Mouse (Mus musculus): ENCODE results near the gene Magix. TPM values are rescaled to one million over a fixed set of nuclear protein-coding genes. Genes with fewer than 3 reads are reported as not detected.
"Not testable (repeated sequence)": the region's sequence is repeated elsewhere in the genome, so short reads cannot be mapped to it uniquely, and the experiment has no call there.

Gene Magix
- polyA plus RNA-seq, 1 experiment from 2014 or later = not detected

- H3K27me3 ChIP-seq (ENCODE audit: control insufficient read depth, insufficient read depth, low read length) = no peaks in the 10 kb centered on the region
- no peaks in the 10 kb centered on the region for H3K9me3 ChIP-seq (ENCODE audit: control insufficient read depth, low read length)
- peak within 1 kb of the TSS; percentile 57 for H3K4me2 ChIP-seq (ENCODE audit: low read depth, low read length, severe bottlenecking)
- peak within 1 kb of the TSS; percentile 46 for H3K4me3 ChIP-seq (ENCODE audit: low read depth, low read length)
- WGBS = 23% methylated on average over 22 of the region's 22 CpGs
- DNase-seq (ENCODE audit: low spot score) (peak; percentile 72), ATAC-seq (replicated peaks; ENCODE audit: low FRiP score) (peak; percentile 82)
- H3K4me1 ChIP-seq (replicated peaks; ENCODE audit: control insufficient read depth, insufficient read depth, low read length) = no peaks in the 10 kb centered on the region
- peak within 1 kb of the TSS; percentile 63 for H3K9ac ChIP-seq (ENCODE audit: low read length)
- peak within 1 kb of the TSS; percentile 79 for H3K27ac ChIP-seq (ENCODE audit: low read depth, low read length)
- H3K36me3 ChIP-seq (ENCODE audit: control insufficient read depth, insufficient read depth, low read length) = no peaks in the 10 kb centered on the region; the same call in 1 of the 2 replicates
These were observed 40.6 kb upstream of the Magix start, which contains the start of gene Gm45208 for GRCm38 (mm10) chrX:7721514-7722281. Gm45208 (plus strand) TSS chrX:7722245.

GRCm38 (mm10) chrX:7716058-7716457, 35.0 kb upstream of the Magix start:
- not testable (repeated sequence) for ATAC-seq (replicated peaks; ENCODE audit: low FRiP score); H3K36me3 ChIP-seq (ENCODE audit: control insufficient read depth, insufficient read depth, low read length); DNase-seq (ENCODE audit: low spot score); H3K4me2 ChIP-seq (ENCODE audit: low read depth, low read length, severe bottlenecking); H3K4me1 ChIP-seq (replicated peaks; ENCODE audit: control insufficient read depth, insufficient read depth, low read length); H3K9ac ChIP-seq (ENCODE audit: low read length); H3K27ac ChIP-seq (ENCODE audit: low read depth, low read length); H3K4me3 ChIP-seq (ENCODE audit: low read depth, low read length); H3K27me3 ChIP-seq (ENCODE audit: control insufficient read depth, insufficient read depth, low read length); H3K9me3 ChIP-seq (ENCODE audit: control insufficient read depth, low read length)
- WGBS = 38% methylated on average over 1 of the region's 1 CpGs

- peak; percentile 90 for DNase-seq (ENCODE audit: low spot score)
- Histone ChIP-seq H3K9ac (ENCODE audit: low read length) (peak within 1 kb of the TSS; percentile 32; the same call in 1 of the 2 replicates), H3K4me2 (ENCODE audit: low read depth, low read length, severe bottlenecking) (peak within 1 kb of the TSS; percentile 43), H3K4me3 (ENCODE audit: low read depth, low read length) (peak within 1 kb of the TSS; percentile 26)
- H3K36me3 ChIP-seq (ENCODE audit: control insufficient read depth, insufficient read depth, low read length); H3K9me3 ChIP-seq (ENCODE audit: control insufficient read depth, low read length); H3K27me3 ChIP-seq (ENCODE audit: control insufficient read depth, insufficient read depth, low read length); H3K4me1 ChIP-seq (replicated peaks; ENCODE audit: control insufficient read depth, insufficient read depth, low read length); H3K27ac ChIP-seq (ENCODE audit: low read depth, low read length): not testable (repeated sequence)
- ATAC-seq (replicated peaks; ENCODE audit: low FRiP score) = peak; percentile 97
- WGBS = 18% methylated on average over 37 of the region's 60 CpGs
These were observed 33.3 kb upstream of the Magix start, which contains the start of gene Wdr45 for GRCm38 (mm10) chrX:7714135-7714899. Wdr45 (plus strand) TSS chrX:7714333.

GRCm38 (mm10) chrX:7713764-7714134, 32.7 kb upstream of the Magix start:
- H3K27me3 ChIP-seq (ENCODE audit: control insufficient read depth, insufficient read depth, low read length); H3K36me3 ChIP-seq (ENCODE audit: control insufficient read depth, insufficient read depth, low read length); H3K27ac ChIP-seq (ENCODE audit: low read depth, low read length); H3K4me1 ChIP-seq (replicated peaks; ENCODE audit: control insufficient read depth, insufficient read depth, low read length); H3K9me3 ChIP-seq (ENCODE audit: control insufficient read depth, low read length); ATAC-seq (replicated peaks; ENCODE audit: low FRiP score); DNase-seq (ENCODE audit: low spot score): not testable (repeated sequence)
- WGBS = 31% methylated on average over 5 of the region's 12 CpGs
- H3K4me3 ChIP-seq (ENCODE audit: low read depth, low read length) = peak overlapping the region; percentile 26
- H3K4me2 ChIP-seq (ENCODE audit: low read depth, low read length, severe bottlenecking) = peak overlapping the region; percentile 43
- peak overlapping the region; percentile 32; the same call in 1 of the 2 replicates for H3K9ac ChIP-seq (ENCODE audit: low read length)

GRCm38 (mm10) chrX:7696954-7697381, 15.9 kb upstream of the Magix start, which contains the start of gene Gpkow:
Gpkow (plus strand) TSS chrX:7697131.
- H3K27ac ChIP-seq (ENCODE audit: low read depth, low read length) = no peak within 1 kb of the TSS
- peak; percentile 84 for DNase-seq (ENCODE audit: low spot score)
- no peaks in the 10 kb centered on the region for H3K9me3 ChIP-seq (ENCODE audit: control insufficient read depth, low read length)
- no peaks in the 10 kb centered on the region; the same call in 1 of the 2 replicates for H3K4me1 ChIP-seq (replicated peaks; ENCODE audit: control insufficient read depth, insufficient read depth, low read length)
- H3K4me2 ChIP-seq (ENCODE audit: low read depth, low read length, severe bottlenecking) = peak within 1 kb of the TSS; percentile 58
- WGBS = 12% methylated on average over 33 of the region's 33 CpGs
- H3K4me3 ChIP-seq (ENCODE audit: low read depth, low read length) = peak within 1 kb of the TSS; percentile 49
- H3K27me3 ChIP-seq (ENCODE audit: control insufficient read depth, insufficient read depth, low read length) = no peaks in the 10 kb centered on the region
- H3K9ac ChIP-seq (ENCODE audit: low read length) = peak within 1 kb of the TSS; percentile 50
- ATAC-seq (replicated peaks; ENCODE audit: low FRiP score) = peak; percentile 94
- H3K36me3 ChIP-seq (ENCODE audit: control insufficient read depth, insufficient read depth, low read length) = no peaks in the 10 kb centered on the region

- ATAC-seq (replicated peaks; ENCODE audit: low FRiP score) (peak; percentile 34), DNase-seq (ENCODE audit: low spot score) (no peak)
- Histone ChIP-seq H3K9me3 (ENCODE audit: control insufficient read depth, low read length) (no peaks in the 10 kb centered on the region), H3K4me3 (ENCODE audit: low read depth, low read length) (no peak overlapping the region), H3K27me3 (ENCODE audit: control insufficient read depth, insufficient read depth, low read length) (no peaks in the 10 kb centered on the region), H3K9ac (ENCODE audit: low read length) (no peak overlapping the region), H3K36me3 (ENCODE audit: control insufficient read depth, insufficient read depth, low read length) (no peaks in the 10 kb centered on the region), H3K27ac (ENCODE audit: low read depth, low read length) (no peak overlapping the region), H3K4me1 (replicated peaks; ENCODE audit: control insufficient read depth, insufficient read depth, low read length) (no peaks in the 10 kb centered on the region; the same call in 1 of the 2 replicates), H3K4me2 (ENCODE audit: low read depth, low read length, severe bottlenecking) (peak overlapping the region; percentile 21; the same call in 1 of the 2 replicates)
- WGBS = 49% methylated on average over 6 of the region's 6 CpGs
These were observed 15.5 kb upstream of the Magix start for GRCm38 (mm10) chrX:7696520-7696919.

GRCm38 (mm10) chrX:7692862-7693261, 11.8 kb upstream of the Magix start:
- Histone ChIP-seq H3K4me1 (replicated peaks; ENCODE audit: control insufficient read depth, insufficient read depth, low read length) (no peaks in the 10 kb centered on the region; the same call in 1 of the 2 replicates), H3K9ac (ENCODE audit: low read length) (no peak overlapping the region), H3K36me3 (ENCODE audit: control insufficient read depth, insufficient read depth, low read length) (no peaks in the 10 kb centered on the region), H3K4me2 (ENCODE audit: low read depth, low read length, severe bottlenecking) (no peak overlapping the region), H3K27ac (ENCODE audit: low read depth, low read length) (no peak overlapping the region), H3K27me3 (ENCODE audit: control insufficient read depth, insufficient read depth, low read length) (no peaks in the 10 kb centered on the region), H3K9me3 (ENCODE audit: control insufficient read depth, low read length) (no peaks in the 10 kb centered on the region), H3K4me3 (ENCODE audit: low read depth, low read length) (no peak overlapping the region)
- ATAC-seq (replicated peaks; ENCODE audit: low FRiP score) (no peak), DNase-seq (ENCODE audit: low spot score) (no peak)
- WGBS = 36% methylated on average over 4 of the region's 4 CpGs

GRCm38 (mm10) chrX:7690486-7690885, 9.4 kb upstream of the Magix start:
- no peaks in the 10 kb centered on the region for H3K9me3 ChIP-seq (ENCODE audit: control insufficient read depth, low read length)
- no peak overlapping the region for H3K9ac ChIP-seq (ENCODE audit: low read length)
- H3K36me3 ChIP-seq (ENCODE audit: control insufficient read depth, insufficient read depth, low read length) = no peaks in the 10 kb centered on the region
- ATAC-seq (replicated peaks; ENCODE audit: low FRiP score) = no peak
- H3K27ac ChIP-seq (ENCODE audit: low read depth, low read length) = no peak overlapping the region
- 67% methylated on average over 3 of the region's 3 CpGs for WGBS
- no peaks in the 10 kb centered on the region for H3K27me3 ChIP-seq (ENCODE audit: control insufficient read depth, insufficient read depth, low read length)
- H3K4me3 ChIP-seq (ENCODE audit: low read depth, low read length) = no peak overlapping the region
- DNase-seq (ENCODE audit: low spot score) = no peak
- H3K4me2 ChIP-seq (ENCODE audit: low read depth, low read length, severe bottlenecking) = no peak overlapping the region
- H3K4me1 ChIP-seq (replicated peaks; ENCODE audit: control insufficient read depth, insufficient read depth, low read length) = no peaks in the 10 kb centered on the region

Measured in forebrain, embryonic 11.5 days (tissue).